In genomic region chr11:107792136-107792535, GRCm38 (mm10) we compare ENCODE assay signal across 11 mouse cellular contexts. TPM values are rescaled to one million over a fixed set of nuclear protein-coding genes. Genes with fewer than 3 reads are reported as not detected.
A peak's percentile ranks its signal among the peaks of the same experiment; 100 is the strongest.
DNase-seq lines count a peak whose midpoint lies in the region; ATAC-seq and TF ChIP-seq lines count a peak whose summit lies in the region.
"Had no signal": no experiment of that assay in that cellular context is flagged by ENCODE, and none has a peak within 500 bp of the region (broad histone marks: within the 10 kb centered on the region; RNA-seq: fewer than 3 reads in every experiment).

No protein-coding gene starts in this region.

- TF ChIP-seq CTCF in testis, adult 2 months (IDR thresholded peaks at IDR 0.05; ENCODE audit: control insufficient read depth, insufficient read depth, insufficient replicate concordance, low read depth, low read length), result no peak
- no peak for TF ChIP-seq CTCF in lung, postnatal 0 days (IDR thresholded peaks at IDR 0.05)

- H3K27me3 ChIP-seq in testis, adult 2 months (ENCODE audit: control insufficient read depth, insufficient read depth, low read length), result peaks cover 4% of the 10 kb centered on the region
- no peaks in the 10 kb centered on the region for H3K27me3 ChIP-seq in forebrain, embryonic 14.5 days (replicated peaks; ENCODE audit: control insufficient read depth, insufficient read depth, low read length)
- peaks cover 57% of the 10 kb centered on the region for H3K27me3 ChIP-seq in limb, embryonic 13.5 days
- peaks cover 37% of the 10 kb centered on the region for H3K27me3 ChIP-seq in lung, postnatal 0 days (replicated peaks; ENCODE audit: insufficient read depth, low read length)

- peak overlapping the region; percentile 75 for H3K4me3 ChIP-seq in testis, adult 2 months (ENCODE audit: control insufficient read depth, low read depth, low read length)
- H3K4me3 ChIP-seq in forebrain, embryonic 14.5 days (ENCODE audit: low read depth, low read length), result peak overlapping the region; percentile 73
- peak overlapping the region; percentile 70; the same call in 1 of the 2 replicates for H3K4me3 ChIP-seq in limb, embryonic 13.5 days
- H3K4me3 ChIP-seq in lung, postnatal 0 days (ENCODE audit: low read depth, low read length), result no peak overlapping the region

- WGBS in forebrain, embryonic 14.5 days, result 6% methylated on average over 9 of the region's 9 CpGs
- 27% methylated on average over 9 of the region's 9 CpGs for WGBS in limb, embryonic 13.5 days
- 35% methylated on average over 9 of the region's 9 CpGs for WGBS in lung, postnatal 0 days

- TF ChIP-seq POLR2A in testis, adult 2 months (IDR thresholded peaks at IDR 0.05; ENCODE audit: control insufficient read depth, low read depth, low read length), result no peak

- no peaks in the 10 kb centered on the region for H3K36me3 ChIP-seq in testis, adult 2 months (ENCODE audit: control insufficient read depth, insufficient read depth, low read length)
- peaks cover 8% of the 10 kb centered on the region for H3K36me3 ChIP-seq in forebrain, embryonic 14.5 days (ENCODE audit: control insufficient read depth, insufficient read depth, low read length)
- H3K36me3 ChIP-seq in limb, embryonic 13.5 days, result peaks cover 6% of the 10 kb centered on the region; the same call in 1 of the 2 replicates
- H3K36me3 ChIP-seq in lung, postnatal 0 days (ENCODE audit: insufficient read depth, low read length), result no peaks in the 10 kb centered on the region

- no peak for DNase-seq in testis, postnatal 10 days (ENCODE audit: low spot score)
- DNase-seq in forebrain, embryonic 14.5 days (ENCODE audit: low spot score), result peak; percentile 80
- peak; percentile 89 for DNase-seq in retina, postnatal 1 day
- no peak for DNase-seq in lung, postnatal 0 days (ENCODE audit: low spot score)
- no peak for DNase-seq in gastrocnemius, adult 8-10 months (ENCODE audit: low spot score in 2 of 2)
- DNase-seq: gastrocnemius, adult 2 months; kidney, postnatal 10 days; lung, adult 2 months had no signal

- no peaks in the 10 kb centered on the region for H3K9me3 ChIP-seq in forebrain, embryonic 14.5 days (replicated peaks; ENCODE audit: control insufficient read depth, low read length)
- H3K9me3 ChIP-seq in limb, embryonic 13.5 days, result no peaks in the 10 kb centered on the region
- H3K9me3 ChIP-seq in lung, postnatal 0 days (ENCODE audit: low read length), result no peaks in the 10 kb centered on the region

- H3K9ac ChIP-seq in forebrain, embryonic 14.5 days (ENCODE audit: low read length), result peak overlapping the region; percentile 91; the same call in 1 of the 2 replicates
- no peak overlapping the region for H3K9ac ChIP-seq in limb, embryonic 13.5 days
- H3K9ac ChIP-seq in lung, postnatal 0 days (replicated peaks; ENCODE audit: low read depth), result no peak overlapping the region

- peak; percentile 26 for ATAC-seq in forebrain, embryonic 14.5 days
- no peak for ATAC-seq in limb, embryonic 13.5 days (ENCODE audit: low FRiP score, low read depth)
- ATAC-seq in lung, postnatal 0 days, result no peak

- no peak overlapping the region for H3K27ac ChIP-seq in testis, adult 2 months (ENCODE audit: control insufficient read depth, insufficient read depth, low read depth, low read length)
- peak overlapping the region; percentile 57; the same call in 1 of the 2 replicates for H3K27ac ChIP-seq in forebrain, embryonic 14.5 days (ENCODE audit: low read depth, low read length)
- H3K27ac ChIP-seq in limb, embryonic 13.5 days, result no peak overlapping the region
- no peak overlapping the region for H3K27ac ChIP-seq in lung, postnatal 0 days (ENCODE audit: low read length)
- H3K27ac ChIP-seq: gastrocnemius, adult 2 months had no signal

- H3K4me1 ChIP-seq in testis, adult 2 months (ENCODE audit: control insufficient read depth, insufficient read depth, low read length), result peaks cover 4% of the 10 kb centered on the region
- H3K4me1 ChIP-seq in forebrain, embryonic 14.5 days (ENCODE audit: control insufficient read depth, insufficient read depth, low read length), result peaks cover 30% of the 10 kb centered on the region
- H3K4me1 ChIP-seq in limb, embryonic 13.5 days, result peaks cover 30% of the 10 kb centered on the region
- H3K4me1 ChIP-seq in lung, postnatal 0 days (ENCODE audit: insufficient read depth, low read depth, low read length), result peaks cover 9% of the 10 kb centered on the region; the same call in 1 of the 2 replicates

- peak overlapping the region; percentile 92 for H3K4me2 ChIP-seq in forebrain, embryonic 14.5 days (ENCODE audit: low read length)
- no peak overlapping the region for H3K4me2 ChIP-seq in limb, embryonic 13.5 days (replicated peaks)
- no peak overlapping the region for H3K4me2 ChIP-seq in lung, postnatal 0 days (replicated peaks; ENCODE audit: low read depth, low read length)

- no peak for TF ChIP-seq EP300 in lung, postnatal 0 days (IDR thresholded peaks at IDR 0.05)

RNA-seq across cellular contexts. Expression of gene Cacng4, which starts 2.2 kb away (rescaled TPM):
- polyA plus RNA-seq in testis, adult 2 months (2012; rRNA removed), result 2.3 and 2.8 TPM in 2 replicates
- 35.4 and 40.8 TPM in 2 replicates for polyA plus RNA-seq in forebrain, embryonic 14.5 days (2014; fragmentation: Nextera tagmentation; extraction: Ambion mirVana)
- 4.3 and 5.7 TPM in 2 replicates for polyA plus RNA-seq in limb, embryonic 13.5 days (2015; fragmentation: Nextera tagmentation; extraction: Ambion mirVana)
- polyA plus RNA-seq in lung, postnatal 0 days (2015; fragmentation: Nextera tagmentation; extraction: Ambion mirVana), result 0.19 and 0.43 TPM in 2 replicates
- not detected for total RNA-seq in gastrocnemius, adult 8-10 months (2022)
- total RNA-seq: gastrocnemius, adult 2 months; megakaryocyte-erythroid progenitor cell, adult 5-6 weeks had no signal

Comparison
In these comparisons a context has a peak if more than half of its experiments do, and no peak if none do; other contexts are left out.
1. DNase-seq: peak in forebrain, embryonic 14.5 days (single experiment) and retina, postnatal 1 day (single experiment); none in testis, postnatal 10 days (single experiment), lung, postnatal 0 days (single experiment) and gastrocnemius, adult 8-10 months (0 of 2).